Mouse (Mus musculus) hindbrain, embryonic 10.5 days (tissue): ENCODE data around the gene Pik3c2g. TPM values are rescaled to one million over a fixed set of nuclear protein-coding genes. Genes with fewer than 3 reads are reported as not detected.

Source experiments
- DNase-seq: peaks from one replicate; pipeline ENCODE4 v3.0.0-alpha.2; 2017; ENCODE audit warnings: low spot score
- H3K27ac ChIP-seq: fragments of 300-500 bp; sonication (generic); 2 replicates; pipeline ENCODE4 v1.5.1; 2016; ENCODE audit warnings: mild to moderate bottlenecking, moderate library complexity
- H3K27me3 ChIP-seq: fragments of 300-500 bp; sonication (generic); 2 replicates; pipeline ENCODE4 v1.6.1; 2016; ENCODE audit warnings: mild to moderate bottlenecking; ENCODE audit not compliant: poor library complexity, insufficient read depth, severe bottlenecking
- H3K36me3 ChIP-seq: fragments of 300-500 bp; sonication (generic); 2 replicates; pipeline ENCODE4 v1.6.1; 2016; ENCODE audit warnings: mild to moderate bottlenecking, moderate library complexity
- H3K4me1 ChIP-seq: fragments of 300-500 bp; sonication (generic); replicated peaks from 2 replicates; pipeline ENCODE4 v1.6.1; 2016; ENCODE audit warnings: mild to moderate bottlenecking
- H3K4me3 ChIP-seq: fragments of 300-500 bp; sonication (generic); 2 replicates; pipeline ENCODE4 v1.5.1; 2016; ENCODE audit warnings: mild to moderate bottlenecking, moderate library complexity
- H3K9me3 ChIP-seq: fragments of 300-500 bp; sonication (generic); 2 replicates; pipeline ENCODE4 v1.6.1; 2016; ENCODE audit warnings: mild to moderate bottlenecking, moderate library complexity
- WGBS: fragments of 180-500 bp; shearing (Covaris S2); methylation state at CpG from one replicate; pipeline ENCODE4 v1.1.7; 2016; 5-methylcytosine and 5-hydroxymethylcytosine counted together
- polyA plus RNA-seq: library from polyadenylated mRNA; unstranded; fragments of >200 nt; fragmentation: Nextera tagmentation; extraction: Ambion mirVana; gene quantifications from 2 replicates; pipeline ENCODE4 v1.2.1, GENCODE M21; 2016

Pik3c2g gene
- polyA plus RNA-seq, 1 experiment from 2014 or later: 0.33 TPM

DNA sequence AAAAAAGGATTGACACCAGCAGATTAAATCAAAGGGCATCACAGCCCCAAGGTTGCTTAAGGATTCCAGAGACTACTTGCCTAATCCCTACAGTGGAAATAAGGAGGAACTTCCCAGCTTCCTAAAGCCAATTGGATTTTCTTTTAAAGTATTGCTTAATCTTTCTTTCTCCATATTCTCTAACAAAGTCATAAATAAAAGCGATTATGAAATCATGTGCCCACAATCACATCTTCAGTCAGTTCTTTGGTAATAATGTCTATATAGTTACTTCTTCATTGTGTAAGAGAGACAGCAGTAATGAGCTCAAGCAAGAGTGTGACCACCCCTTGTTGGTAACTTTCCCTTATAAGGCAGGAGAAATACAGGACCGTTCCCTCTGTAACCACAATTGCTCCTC is 274.5 kb downstream of the Pik3c2g start:
- 88% methylated on average over 2 of the region's 2 CpGs for WGBS

DNA sequence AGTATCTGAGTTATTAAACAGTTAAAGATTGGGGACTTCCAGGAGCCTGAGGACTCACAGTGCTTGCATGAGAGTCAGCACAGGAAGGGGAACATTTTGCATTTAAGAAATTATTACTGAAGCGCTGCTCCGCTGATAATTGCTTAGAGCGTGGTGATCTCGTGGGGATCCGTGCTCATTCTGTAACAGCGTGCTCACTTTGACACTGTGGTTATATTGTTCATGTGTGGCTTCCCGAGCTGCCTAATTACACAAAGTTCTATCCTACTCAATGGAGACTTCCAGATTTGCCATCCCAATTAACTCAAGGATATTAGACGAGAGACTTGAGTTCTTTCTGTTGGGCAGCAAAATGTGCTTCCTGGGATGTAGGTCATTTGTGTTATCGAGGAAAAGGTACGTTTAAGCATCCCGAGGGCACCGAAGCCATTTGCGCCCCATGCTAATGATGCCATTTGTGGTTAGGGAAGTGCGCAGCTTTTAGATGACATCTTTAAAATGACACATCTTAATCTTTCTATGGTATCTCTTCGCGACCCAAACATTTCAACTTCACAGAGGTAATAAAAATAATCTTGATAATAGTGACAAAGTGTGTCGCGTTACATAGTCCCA is 278.1 kb downstream of the Pik3c2g start:
- WGBS: 94% methylated on average over 18 of the region's 18 CpGs

More for the DNA sequence above, 274.5 kb downstream of the Pik3c2g start:
- H3K27ac ChIP-seq: no peak overlapping the region
- H3K9me3 ChIP-seq: no peaks in the 10 kb centered on the region
- no peak overlapping the region for H3K4me3 ChIP-seq
- no peaks in the 10 kb centered on the region for H3K4me1 ChIP-seq
- no peak for DNase-seq
- no peaks in the 10 kb centered on the region for H3K27me3 ChIP-seq
- no peaks in the 10 kb centered on the region for H3K36me3 ChIP-seq

DNA sequence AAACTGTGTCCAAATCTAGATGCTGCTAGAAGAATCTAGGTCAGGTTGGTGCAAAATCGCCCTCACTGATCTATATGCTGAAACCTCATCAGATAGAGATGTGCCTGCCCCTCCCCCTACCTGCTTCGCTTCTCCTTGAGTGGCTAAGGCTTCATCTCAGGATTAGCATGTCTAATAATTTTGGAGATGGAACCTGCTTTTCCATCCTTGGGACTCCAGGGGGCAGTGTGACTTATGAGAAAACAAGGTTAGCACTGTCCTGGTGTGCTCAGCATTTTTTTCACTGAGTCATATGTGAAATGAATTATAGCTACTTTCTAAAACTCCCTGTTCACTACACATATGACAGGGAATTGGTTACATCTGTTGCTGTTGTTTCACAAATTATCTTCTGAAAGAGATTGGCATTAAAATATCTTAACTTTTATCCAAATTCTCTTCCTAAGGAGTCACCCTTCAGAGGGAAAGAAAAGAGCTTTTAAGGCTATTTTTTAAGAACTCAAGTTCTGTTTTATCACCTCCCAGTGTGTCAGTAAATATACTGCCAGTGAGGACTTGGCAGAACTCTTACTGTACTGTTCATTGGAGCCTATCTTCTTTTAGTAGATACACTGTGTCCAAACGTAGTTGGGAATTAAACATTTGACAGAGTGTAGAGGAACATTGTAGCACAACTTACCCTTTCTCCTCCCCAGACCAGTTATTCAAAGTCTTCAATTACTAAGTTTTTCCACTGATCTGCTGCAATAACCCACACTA is 287.6 kb downstream of the Pik3c2g start:
- no peak overlapping the region for H3K27ac ChIP-seq
- H3K27me3 ChIP-seq: no peaks in the 10 kb centered on the region
- no peaks in the 10 kb centered on the region for H3K4me1 ChIP-seq
- no peaks in the 10 kb centered on the region for H3K9me3 ChIP-seq
- WGBS: 50% methylated on average over 3 of the region's 3 CpGs
- H3K36me3 ChIP-seq: no peaks in the 10 kb centered on the region
- peak; percentile 33 for DNase-seq
- H3K4me3 ChIP-seq: no peak overlapping the region

More for the DNA sequence above, 278.1 kb downstream of the Pik3c2g start:
- H3K4me3 ChIP-seq: no peak overlapping the region
- H3K36me3 ChIP-seq: no peaks in the 10 kb centered on the region
- no peak overlapping the region for H3K27ac ChIP-seq
- DNase-seq: no peak
- no peaks in the 10 kb centered on the region for H3K27me3 ChIP-seq
- H3K4me1 ChIP-seq: no peaks in the 10 kb centered on the region
- H3K9me3 ChIP-seq: no peaks in the 10 kb centered on the region

DNA sequence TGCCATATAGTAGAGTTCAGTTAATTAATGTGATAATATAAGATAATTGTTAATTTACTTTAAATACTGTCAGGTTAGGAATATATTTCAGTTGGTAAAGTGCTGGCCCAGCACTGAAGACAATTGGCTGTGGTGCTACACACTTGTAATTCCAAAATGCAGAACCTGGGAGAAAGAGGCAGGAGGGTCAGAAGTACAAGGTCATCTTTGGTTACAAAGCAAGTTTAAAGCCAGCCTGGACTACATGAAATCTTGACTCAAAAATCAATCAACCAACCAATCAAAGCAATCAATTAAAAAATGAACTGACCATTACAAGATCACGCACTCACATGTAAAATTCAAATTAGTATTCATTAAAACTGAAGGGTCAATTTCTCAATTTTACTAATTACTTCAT is 289.7 kb downstream of the Pik3c2g start:
- no peak overlapping the region for H3K27ac ChIP-seq
- no peak for DNase-seq
- 91% methylated on average over 1 of the region's 1 CpGs for WGBS
- no peak overlapping the region for H3K4me3 ChIP-seq
- no peaks in the 10 kb centered on the region for H3K4me1 ChIP-seq
- H3K36me3 ChIP-seq: no peaks in the 10 kb centered on the region
- H3K9me3 ChIP-seq: no peaks in the 10 kb centered on the region
- H3K27me3 ChIP-seq: no peaks in the 10 kb centered on the region

DNA sequence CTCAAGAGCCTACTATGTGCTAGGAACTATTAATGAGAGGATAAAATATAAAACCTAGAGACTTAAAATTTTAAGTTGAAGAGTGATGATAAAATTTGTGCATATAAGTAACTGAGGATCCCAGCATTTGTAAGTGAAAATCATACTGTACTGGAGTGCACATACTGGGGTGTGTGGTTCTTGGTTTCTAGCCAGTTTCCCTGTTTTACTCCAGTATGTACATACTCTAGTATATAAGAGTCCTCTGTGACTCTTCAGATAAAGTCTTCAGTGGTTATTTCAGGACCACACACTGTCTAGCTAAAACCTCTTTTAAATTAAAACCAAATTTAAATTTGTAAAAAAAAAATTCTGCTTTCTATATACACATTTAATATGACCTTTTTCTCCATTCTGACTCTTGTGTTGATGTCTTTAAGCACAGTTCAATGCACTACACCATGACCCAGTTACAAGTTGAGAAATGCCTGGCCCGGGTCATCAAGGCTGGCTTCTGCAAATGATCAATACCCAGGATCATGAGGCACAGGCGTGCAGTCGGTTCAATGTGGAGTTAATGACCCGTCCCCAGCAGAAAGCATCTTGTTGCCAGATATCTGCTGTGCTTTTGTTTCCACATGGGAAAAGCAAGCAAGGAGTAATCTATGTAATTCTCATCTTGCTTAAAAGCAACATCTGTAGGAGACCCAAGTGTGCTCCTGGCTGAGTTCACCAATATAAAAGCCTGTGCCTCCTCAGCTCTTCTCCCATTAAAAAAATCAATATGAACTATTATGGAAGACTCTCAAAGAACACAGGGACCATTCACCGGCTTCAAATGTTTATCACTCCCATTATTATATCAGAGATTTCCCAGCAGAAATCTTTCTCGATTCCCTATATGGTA is 290.7 kb downstream of the Pik3c2g start:
- no peaks in the 10 kb centered on the region for H3K36me3 ChIP-seq
- WGBS: 70% methylated on average over 6 of the region's 6 CpGs
- no peak for DNase-seq
- H3K4me3 ChIP-seq: no peak overlapping the region
- no peaks in the 10 kb centered on the region for H3K27me3 ChIP-seq
- H3K27ac ChIP-seq: no peak overlapping the region
- no peaks in the 10 kb centered on the region for H3K9me3 ChIP-seq
- H3K4me1 ChIP-seq: no peaks in the 10 kb centered on the region

DNA sequence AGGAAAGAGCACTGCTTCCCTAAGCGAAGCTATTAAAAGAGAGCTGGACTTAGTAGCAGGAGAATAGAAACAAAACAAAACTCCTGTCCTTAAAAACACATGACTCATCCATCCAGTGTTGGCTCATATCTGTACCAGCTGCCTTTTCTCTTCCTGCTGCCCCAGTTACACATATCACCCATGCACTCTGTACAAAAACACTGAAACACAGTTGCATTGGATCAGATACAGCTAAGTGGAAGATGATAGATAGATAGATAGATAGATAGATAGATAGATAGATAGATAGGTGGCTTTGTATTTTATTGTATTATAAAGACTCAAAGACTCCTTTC is 291.3 kb downstream of the Pik3c2g start:
- Histone ChIP-seq H3K36me3 (no peaks in the 10 kb centered on the region), H3K27me3 (no peaks in the 10 kb centered on the region), H3K4me1 (no peaks in the 10 kb centered on the region), H3K9me3 (no peaks in the 10 kb centered on the region), H3K27ac (no peak overlapping the region), H3K4me3 (no peak overlapping the region)
- 81% methylated on average over 1 of the region's 1 CpGs for WGBS
- DNase-seq: no peak

DNA sequence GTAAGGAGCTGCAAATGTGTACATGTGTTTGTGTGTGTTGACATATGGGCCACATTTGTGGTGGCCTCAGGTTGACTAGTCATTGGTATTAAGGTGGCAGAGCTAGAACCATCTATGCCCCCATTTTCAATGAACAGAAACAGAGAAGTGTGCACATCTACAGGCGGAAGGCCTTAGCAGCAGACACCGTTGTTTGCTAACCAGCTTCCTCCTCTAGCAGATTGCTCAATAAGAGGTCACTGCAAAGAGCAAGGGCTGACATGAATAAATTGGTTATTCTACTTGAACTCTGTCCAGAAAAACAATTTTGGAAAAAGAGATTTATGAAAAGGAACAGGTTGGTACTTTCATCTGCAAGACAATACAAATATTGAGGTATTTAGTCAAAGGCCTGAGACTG is 295.1 kb downstream of the Pik3c2g start:
- WGBS: 82% methylated on average over 2 of the region's 2 CpGs
- H3K9me3 ChIP-seq: no peaks in the 10 kb centered on the region
- no peaks in the 10 kb centered on the region for H3K4me1 ChIP-seq
- no peaks in the 10 kb centered on the region for H3K36me3 ChIP-seq
- H3K27me3 ChIP-seq: no peaks in the 10 kb centered on the region
- H3K27ac ChIP-seq: no peak overlapping the region
- DNase-seq: no peak
- no peak overlapping the region for H3K4me3 ChIP-seq

DNA sequence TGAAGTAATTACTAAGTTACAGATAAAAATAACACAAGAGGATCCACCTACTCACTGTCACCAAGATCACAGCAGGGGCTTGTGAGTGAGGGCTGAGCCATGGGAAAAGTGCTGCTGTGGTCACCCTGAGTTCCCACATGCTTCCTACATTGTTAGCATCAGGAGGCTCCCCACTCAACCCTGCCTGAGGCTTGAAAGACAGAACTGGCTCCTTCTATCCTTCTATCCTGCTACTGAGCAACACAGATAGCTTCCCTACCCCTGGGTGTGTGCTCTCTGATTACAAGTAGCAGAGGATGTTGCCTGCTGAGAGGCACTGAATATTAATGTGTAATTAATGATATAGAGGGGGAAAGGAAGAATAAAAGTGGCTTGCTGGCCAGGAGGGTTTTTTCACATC is 300.2 kb downstream of the Pik3c2g start:
- Histone ChIP-seq H3K27me3 (no peaks in the 10 kb centered on the region), H3K4me3 (no peak overlapping the region), H3K36me3 (no peaks in the 10 kb centered on the region), H3K27ac (no peak overlapping the region), H3K9me3 (no peaks in the 10 kb centered on the region), H3K4me1 (0 out of 2 replicates have a peak, but pooled peaks cover 6% of the 10 kb centered on the region)
- no peak for DNase-seq

DNA sequence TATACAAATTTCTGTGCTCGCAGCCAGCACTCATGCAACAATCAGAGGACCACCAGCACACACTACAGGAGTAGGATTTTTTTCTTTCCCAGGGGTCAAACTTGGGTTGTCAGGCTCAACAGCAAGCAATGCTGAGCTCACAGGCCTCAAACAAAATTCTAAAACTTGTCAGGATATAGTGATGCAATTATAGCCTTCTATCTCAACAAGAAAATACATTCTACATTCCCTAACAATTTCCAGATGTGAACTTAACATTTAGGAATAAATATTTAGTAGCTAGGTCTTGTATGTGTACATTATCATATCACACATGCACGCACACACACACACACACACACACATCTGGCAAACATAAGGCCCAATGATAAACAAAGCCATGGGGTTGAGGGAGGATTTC is 308.6 kb downstream of the Pik3c2g start:
- WGBS: 70% methylated on average over 2 of the region's 2 CpGs
- Histone ChIP-seq H3K36me3 (no peaks in the 10 kb centered on the region), H3K4me1 (0 out of 2 replicates have a peak, but pooled peaks cover 3% of the 10 kb centered on the region), H3K27ac (no peak overlapping the region), H3K9me3 (no peaks in the 10 kb centered on the region), H3K27me3 (no peaks in the 10 kb centered on the region), H3K4me3 (no peak overlapping the region)
- no peak for DNase-seq

DNA sequence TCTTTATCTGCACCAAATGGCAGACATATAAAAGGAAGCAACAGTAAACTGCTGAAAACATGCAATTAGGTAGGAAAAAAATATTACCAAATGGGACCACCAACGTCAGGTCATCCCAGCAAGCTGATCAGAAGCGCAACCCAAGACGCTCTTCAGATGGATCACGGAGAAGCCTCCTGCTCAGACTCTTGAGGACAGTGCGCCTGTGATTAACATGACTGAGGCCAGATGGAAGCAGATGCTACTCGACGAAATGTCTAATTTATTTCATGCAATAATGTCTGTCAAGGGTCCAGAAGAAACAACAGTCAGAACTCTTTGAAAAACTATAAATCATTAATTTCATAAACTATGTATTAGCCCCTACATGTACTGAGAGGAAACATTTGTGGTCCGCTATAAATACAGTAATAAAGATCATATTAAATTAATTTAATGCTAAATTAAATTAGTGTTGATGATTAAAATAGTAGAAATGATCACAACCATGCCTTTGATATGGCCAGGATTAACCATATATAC is 312.7 kb downstream of the Pik3c2g start:
- no peaks in the 10 kb centered on the region for H3K9me3 ChIP-seq
- 93% methylated on average over 8 of the region's 8 CpGs for WGBS
- H3K36me3 ChIP-seq: no peaks in the 10 kb centered on the region
- no peak overlapping the region for H3K4me3 ChIP-seq
- H3K27ac ChIP-seq: no peak overlapping the region
- 0 out of 2 replicates have a peak, but pooled peaks cover 3% of the 10 kb centered on the region for H3K4me1 ChIP-seq
- no peak for DNase-seq
- H3K27me3 ChIP-seq: no peaks in the 10 kb centered on the region

DNA sequence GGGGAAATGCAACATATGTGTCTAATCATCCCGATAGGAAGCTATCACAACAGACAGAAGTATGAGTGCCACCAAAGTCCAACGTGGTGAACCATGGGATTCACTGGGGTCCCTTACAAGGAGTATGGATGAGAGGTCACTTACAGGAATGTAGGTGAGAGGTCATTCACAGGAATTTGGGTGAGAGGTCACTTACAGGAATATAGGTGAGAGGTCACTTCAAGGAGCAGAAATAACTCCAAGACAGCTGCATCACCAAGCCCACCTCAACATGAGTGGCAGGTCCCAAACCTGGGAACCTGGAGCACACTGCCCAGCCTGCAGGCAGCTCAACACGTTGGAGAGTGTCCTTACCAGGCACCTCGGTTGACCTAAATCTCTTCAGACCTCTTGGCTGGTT is 314.8 kb downstream of the Pik3c2g start:
- Histone ChIP-seq H3K27ac (no peak overlapping the region), H3K4me1 (0 out of 2 replicates have a peak, but pooled peaks cover 3% of the 10 kb centered on the region), H3K9me3 (no peaks in the 10 kb centered on the region), H3K27me3 (no peaks in the 10 kb centered on the region), H3K36me3 (no peaks in the 10 kb centered on the region), H3K4me3 (no peak overlapping the region)
- WGBS: 70% methylated on average over 4 of the region's 4 CpGs
- DNase-seq: no peak

DNA sequence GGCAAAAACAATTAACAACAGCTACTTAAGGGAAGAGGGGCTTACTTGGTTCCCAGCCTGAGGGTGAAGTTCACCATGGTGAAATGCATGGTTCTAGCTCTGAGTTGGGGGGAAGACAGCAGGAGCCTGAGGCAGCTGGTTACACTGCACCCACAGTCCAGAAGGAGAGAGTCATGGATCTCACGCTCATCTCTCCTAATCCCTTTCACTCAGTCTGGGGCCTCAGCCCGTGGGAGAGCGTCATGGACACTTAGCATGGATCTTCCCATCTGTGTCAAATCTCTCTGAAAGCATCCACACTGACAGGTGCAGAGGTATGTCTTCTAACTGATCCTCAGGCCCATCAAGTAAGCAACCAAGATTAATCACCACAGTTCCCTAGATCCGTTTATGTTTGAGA is 320.1 kb downstream of the Pik3c2g start:
- WGBS: 79% methylated on average over 4 of the region's 4 CpGs
- H3K9me3 ChIP-seq: no peaks in the 10 kb centered on the region
- no peaks in the 10 kb centered on the region for H3K4me1 ChIP-seq
- no peak overlapping the region for H3K27ac ChIP-seq
- DNase-seq: no peak
- H3K36me3 ChIP-seq: no peaks in the 10 kb centered on the region
- no peak overlapping the region for H3K4me3 ChIP-seq
- H3K27me3 ChIP-seq: no peaks in the 10 kb centered on the region
